Mouse (Mus musculus): ENCODE results near the gene Trim72. TPM values are rescaled to one million over a fixed set of nuclear protein-coding genes. Genes with fewer than 3 reads are reported as not detected.
"Not testable (repeated sequence)": the region's sequence is repeated elsewhere in the genome, so short reads cannot be mapped to it uniquely, and the experiment has no call there.

Gene Trim72
- total RNA-seq, 2 experiments from 2014 or later = 235 to 294 TPM

GRCm38 (mm10) chr7:128006193-128006592, 2.4 kb downstream of the Trim72 start:
- no peak for DNase-seq

- no peak for DNase-seq
Observed at GRCm38 (mm10) chr7:128009715-128010340, 6.1 kb downstream of the Trim72 start.

DNA sequence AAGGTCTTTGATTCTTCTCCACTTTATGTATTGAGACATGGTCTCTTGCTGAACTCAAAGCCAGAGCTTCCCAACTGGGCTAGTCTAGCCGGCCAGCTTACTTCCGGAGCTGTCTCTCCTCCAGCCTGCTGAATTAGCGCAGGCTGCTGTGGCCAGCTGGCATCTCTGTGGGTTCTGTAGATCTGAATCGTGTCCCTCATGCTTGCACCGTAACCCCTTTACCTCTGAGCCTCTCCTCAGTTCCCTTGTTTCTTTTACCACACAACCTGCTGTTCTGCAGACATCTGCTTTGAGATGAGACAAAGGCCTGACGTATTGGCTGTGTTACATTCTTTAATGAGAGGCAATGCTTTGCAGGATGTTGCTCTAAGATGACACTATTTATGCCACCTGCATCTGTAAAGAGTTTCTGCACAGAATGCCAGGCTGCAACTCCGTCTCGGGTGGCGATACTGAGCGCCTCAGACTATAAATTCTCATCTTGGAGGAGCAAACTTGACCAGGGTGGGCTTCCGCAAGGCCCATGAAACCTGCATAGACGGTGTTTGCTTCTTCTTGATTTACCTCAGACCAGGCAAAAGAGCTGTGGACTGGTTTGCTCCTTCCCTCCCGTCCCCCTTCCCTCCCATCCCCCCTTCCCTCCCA, 8.5 kb downstream of the Trim72 start:
- DNase-seq = no peak

GRCm38 (mm10) chr7:128013116-128013515, 9.4 kb downstream of the Trim72 start:
- DNase-seq = no peak

DNA sequence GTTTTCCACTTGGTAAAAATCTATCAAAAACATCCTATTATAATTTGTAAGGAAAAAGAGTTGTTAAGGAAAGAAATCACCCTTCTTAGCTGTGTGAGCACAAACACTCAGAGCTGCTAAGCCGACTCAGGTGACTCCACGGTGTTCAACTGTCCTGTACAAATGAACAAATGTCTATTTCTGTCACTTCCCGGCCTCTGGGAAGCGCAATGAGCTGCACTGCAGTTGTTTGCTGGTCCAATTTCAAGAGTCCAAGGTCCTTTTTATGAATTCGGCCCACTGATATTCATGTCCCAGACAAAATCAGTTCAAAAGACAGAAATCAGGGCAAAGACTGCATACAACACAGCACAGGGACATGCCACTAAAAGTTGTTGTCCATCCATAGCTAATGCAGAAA, 12.4 kb downstream of the Trim72 start:
- DNase-seq = not testable (repeated sequence)

- DNase-seq = no peak
Observed at GRCm38 (mm10) chr7:128016650-128017049, 12.9 kb downstream of the Trim72 start.

DNA sequence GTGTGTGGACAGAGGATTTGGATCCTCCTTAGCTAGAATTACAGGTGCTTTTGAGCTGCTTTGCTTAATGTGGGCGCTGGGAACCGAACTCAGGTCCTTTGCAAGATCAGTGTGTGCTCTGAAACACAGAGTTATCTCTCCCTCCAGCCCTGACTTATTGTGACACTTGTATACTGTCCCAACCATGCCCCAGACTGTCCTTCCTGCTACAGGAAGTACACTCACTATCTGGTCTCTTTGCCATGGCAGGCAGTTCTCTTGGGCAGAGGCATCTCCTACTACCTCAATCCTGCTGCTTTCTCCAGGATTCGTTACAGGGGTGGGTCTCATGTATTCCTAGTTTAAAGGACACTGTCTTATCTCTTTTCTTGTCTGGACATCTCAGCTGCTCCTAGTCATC, 14.5 kb downstream of the Trim72 start:
- DNase-seq = no peak

DNA sequence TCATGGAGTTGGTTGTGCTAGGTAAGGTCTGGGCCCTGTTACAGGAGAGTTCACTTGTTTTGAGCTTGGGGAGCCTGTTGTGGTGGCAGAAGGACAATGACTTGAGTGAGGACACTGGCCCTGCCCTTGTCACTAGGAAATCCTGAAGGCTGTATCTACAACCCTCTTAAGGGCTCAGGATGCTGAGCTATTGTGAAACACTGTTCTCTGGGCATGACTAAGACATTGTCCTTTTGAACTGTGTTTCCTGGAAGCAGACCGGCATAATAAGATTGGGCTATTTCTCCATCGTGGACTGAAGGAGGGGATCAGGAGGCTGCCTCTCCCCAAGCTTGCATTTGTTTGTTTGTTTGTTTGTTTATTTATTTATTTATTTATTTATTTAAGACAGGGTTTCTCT, 15.4 kb downstream of the Trim72 start:
- no peak for DNase-seq

DNA sequence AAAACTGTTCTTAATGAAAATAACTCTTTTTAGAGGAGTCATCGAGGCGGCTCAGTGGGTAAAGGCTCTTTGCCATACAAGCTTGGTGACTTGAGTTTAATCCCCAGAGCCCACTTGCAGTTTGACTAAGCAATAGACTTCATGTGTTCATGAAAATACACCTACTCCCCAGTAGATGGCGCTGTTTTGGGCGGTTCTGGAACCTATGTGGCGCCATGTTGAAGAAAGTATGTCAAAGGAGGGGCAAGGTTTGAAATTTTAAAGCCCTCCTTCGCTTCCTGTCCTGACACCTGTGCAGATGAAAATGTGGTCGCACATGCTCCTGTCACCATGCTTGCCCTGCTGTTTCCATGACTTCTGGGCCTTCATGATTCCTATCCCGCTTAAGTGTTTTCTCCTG, 19.2 kb downstream of the Trim72 start:
- DNase-seq = no peak

DNA sequence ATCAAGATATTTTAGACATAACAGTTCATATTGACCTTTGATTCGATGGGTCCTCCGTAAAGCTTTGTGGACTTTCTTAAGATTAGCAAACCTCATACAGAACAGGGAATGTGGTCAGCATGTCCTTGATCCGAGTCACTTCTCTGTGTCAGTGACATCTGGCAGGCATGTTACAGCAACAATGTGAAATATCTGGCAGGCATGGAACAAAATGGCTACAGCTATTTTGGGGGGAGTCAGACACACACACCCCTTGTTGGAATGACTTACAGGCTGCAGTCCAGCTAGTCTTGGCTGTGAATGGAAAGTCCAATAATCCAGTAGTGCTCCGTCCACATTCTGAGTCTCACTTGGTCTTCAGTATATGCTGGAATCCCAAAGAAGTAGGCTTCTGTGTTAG, 19.8 kb downstream of the Trim72 start:
- no peak for DNase-seq

- no peak for DNase-seq
Observed at GRCm38 (mm10) chr7:128024364-128024763, 20.6 kb downstream of the Trim72 start.

- no peak for DNase-seq
Observed at GRCm38 (mm10) chr7:128024932-128025331, 21.2 kb downstream of the Trim72 start.

- no peak for DNase-seq
Observed at GRCm38 (mm10) chr7:128025381-128025780, 21.6 kb downstream of the Trim72 start.

DNA sequence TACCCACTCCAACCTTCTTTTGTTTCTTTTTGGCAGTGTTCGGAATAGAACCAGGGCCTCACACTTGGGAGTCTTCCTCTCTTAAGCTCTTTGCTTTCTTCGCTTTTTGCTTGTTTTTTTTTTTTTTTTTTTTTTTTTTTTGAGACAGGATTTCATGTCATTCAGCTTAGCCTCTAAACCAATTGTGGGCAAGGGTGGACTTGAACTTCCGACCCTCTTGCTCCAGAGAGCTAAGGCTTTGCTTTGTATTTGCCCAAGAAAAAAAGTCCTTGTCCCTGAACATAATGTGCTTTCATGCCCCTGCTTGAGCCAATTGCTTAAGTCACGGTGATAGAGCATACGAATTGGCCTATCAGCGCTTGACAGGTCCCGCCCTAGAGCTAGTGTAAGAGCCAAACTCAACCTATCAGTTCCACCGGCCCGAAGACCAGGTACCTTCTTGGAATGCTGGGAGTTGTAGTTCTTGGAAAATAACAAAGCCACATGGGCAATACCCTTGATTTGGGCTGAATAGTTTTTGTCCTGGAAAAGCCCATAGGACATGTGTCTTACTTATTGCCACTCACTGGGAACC, 27.7 kb downstream of the Trim72 start:
- DNase-seq = no peak

DNA sequence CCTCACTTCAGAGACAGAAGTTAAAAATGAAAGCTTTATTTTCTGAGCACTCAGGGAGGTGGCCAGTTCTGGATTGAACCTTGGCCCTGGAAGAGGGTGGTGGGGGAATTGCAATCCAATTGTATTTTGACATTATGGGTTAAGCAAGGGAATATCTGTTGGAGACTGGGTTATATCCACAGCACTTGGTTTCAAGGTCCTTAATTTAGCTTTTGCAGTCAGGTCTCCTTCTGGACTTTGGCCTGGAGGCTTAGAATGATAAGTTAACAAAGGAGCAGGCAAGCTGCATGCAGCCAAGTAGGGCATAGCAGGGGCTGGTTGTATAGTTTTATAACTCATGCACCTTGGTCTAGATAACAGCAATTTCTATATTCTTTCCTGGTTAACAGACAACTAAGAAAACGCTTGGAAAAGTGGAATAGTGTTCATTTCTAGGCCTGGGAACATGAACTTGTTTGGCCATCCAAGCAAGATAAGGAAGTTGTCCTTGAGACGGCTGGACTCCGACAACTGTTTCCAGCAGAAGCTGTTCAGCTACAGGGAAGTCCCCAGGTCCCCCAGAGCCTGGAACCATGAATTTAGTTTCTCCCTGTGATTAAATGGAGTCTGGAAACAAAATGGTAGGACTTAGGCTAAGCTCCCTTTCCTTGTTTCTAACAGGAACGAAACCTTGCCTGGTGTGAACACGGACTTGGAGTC, 28.7 kb downstream of the Trim72 start:
- no peak for DNase-seq

DNA sequence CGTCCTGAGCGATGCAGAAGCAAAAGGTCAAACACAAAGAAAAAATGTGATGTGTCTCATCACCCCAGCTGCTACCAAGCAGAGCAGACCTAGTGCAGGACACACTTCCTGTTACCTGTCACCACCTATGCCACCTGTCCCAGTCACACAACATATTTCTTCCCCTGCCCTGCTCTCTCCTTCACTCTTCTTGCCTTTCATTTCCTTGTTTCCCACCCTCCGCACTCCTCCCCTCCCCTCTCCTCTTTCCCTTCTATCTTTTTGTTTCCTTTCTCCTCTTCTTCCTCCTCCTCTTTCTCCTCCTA, 29.2 kb downstream of the Trim72 start:
- DNase-seq = no peak

DNA sequence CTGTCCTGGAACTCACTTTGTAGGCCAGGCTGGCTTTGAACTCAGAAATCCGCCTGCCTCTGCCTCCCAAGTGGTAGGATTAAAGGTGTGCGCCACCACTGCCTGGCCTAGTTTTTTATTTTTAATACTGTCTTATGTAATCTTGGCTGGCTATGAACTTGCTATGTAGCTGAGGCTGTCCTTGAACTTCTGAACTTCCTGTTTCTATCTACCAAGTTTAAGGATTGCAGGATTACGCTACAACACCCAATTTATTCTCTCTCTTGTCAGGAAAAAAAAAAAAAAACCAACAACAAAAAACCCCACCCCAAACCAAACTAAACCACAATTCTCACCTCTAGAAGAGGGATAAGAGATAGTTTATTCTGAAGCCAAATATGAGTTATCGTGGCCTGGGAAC, 29.9 kb downstream of the Trim72 start:
- DNase-seq = no peak

DNA sequence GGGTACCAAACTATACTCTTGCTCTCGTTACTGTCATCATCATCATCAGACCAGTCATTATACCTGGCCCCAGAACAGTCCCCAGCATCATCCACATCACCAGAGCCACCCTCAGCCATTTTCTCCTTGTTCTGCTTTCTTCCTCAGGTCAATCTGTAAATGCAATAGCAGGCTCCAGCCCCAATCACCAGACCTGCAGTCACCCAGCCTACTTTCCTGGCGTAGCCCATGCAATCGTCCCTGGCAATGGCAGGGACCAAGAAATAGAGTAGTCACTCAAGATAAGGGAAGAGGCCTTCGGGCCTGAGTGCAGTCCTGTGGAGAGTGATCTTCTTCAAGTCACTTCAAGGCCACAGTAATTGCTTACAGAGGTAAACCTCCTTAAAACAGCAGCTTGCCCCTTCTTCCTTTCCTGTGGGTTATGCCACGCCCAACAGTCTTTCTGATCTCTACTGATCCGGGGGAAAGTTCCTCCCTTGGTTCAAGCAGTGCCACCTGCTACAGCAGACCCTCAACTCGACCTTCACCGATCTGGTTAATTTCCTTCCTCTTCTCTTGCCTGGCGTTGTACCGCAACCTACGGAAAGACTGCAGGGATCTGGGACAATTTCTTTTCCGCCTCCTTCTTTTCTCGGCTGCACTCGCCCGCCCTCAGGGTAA, 38.5 kb downstream of the Trim72 start:
- not testable (repeated sequence) for DNase-seq

DNA sequence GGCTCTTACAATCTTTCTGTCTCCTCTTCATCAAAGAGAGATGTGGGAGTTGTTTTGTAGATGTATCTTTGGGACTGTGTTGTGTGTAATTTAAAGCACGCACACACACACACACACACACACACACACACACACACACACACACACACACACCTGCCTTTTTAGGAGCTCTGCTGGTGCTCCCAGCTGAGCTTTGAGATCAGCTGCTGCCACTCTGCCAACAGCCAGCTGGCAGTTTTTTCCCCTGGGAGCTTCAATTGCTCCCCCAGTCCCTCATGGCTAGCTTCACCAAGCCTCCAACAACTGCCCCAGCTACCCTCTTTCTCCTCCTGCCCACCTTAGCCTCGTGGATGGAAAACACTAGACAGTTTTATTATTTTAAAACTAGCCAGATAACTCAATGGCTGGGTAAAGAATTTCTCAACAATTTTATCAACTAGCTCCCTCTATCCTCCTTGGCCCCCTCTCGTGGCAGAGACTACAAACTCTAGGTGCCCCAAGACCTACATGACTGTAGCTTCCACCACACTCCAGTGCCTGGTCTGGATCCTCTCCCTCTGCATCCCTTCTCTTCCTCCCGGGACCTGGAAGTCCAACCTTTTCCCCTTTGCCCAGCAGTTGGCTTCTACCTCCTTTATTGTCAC, 40.5 kb downstream of the Trim72 start:
- no peak for DNase-seq

GRCm38 (mm10) chr7:128045640-128046039, 41.9 kb downstream of the Trim72 start:
- no peak for DNase-seq

GRCm38 (mm10) chr7:128048819-128049218, 45.1 kb downstream of the Trim72 start:
- DNase-seq = no peak

DNA sequence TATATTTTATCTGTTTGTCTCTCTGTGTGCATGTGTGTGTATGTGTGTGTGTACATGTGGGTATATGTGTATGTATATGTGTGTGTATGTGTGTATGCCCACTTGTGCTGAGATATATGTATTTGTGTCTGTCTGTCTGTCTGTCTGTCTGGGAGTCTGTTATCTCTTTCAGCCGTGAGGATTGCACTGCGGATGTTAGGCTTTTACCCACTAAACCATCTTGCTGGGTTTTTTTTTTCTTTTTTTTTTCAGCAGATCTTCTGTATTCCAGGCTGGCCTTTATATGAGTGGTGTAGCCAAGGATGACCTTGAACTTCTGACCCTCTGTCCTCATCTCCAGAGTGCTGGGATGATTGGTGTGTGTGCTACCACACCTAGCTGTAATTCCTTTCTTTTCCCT, 45.5 kb downstream of the Trim72 start:
- no peak for DNase-seq
